Mouse (Mus musculus): Measurements from ENCODE around the gene Kcnk18. TPM values are rescaled to one million over a fixed set of nuclear protein-coding genes. Genes with fewer than 3 reads are reported as not detected.

Gene Kcnk18
- not detected in 2 replicates for polyA plus RNA-seq (2015; fragmentation: Nextera tagmentation; extraction: Ambion mirVana)

DNA sequence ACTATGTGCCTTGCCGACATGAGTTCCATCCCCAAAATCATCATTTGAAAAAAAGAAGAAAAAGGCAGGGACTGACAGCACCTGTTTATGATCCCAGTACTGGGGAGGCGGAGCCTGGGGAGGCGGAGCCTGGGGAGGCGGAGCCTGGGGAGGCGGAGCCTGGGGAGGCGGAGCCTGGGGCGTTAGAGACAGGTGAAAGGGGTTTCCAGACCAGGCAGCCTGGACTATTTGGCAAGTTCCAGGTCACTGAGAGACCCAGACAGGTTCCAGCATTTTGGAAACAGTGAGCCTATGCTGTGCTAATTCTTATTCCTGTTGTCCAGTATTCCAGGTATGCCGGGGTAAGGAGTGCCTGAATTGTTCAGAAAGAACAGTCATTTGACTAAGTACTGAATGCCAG lies at the start of gene Kcnk18:
Gene Kcnk18 (plus strand): TSS at position 224 of the 400 bp plus-strand sequence.

DNA sequence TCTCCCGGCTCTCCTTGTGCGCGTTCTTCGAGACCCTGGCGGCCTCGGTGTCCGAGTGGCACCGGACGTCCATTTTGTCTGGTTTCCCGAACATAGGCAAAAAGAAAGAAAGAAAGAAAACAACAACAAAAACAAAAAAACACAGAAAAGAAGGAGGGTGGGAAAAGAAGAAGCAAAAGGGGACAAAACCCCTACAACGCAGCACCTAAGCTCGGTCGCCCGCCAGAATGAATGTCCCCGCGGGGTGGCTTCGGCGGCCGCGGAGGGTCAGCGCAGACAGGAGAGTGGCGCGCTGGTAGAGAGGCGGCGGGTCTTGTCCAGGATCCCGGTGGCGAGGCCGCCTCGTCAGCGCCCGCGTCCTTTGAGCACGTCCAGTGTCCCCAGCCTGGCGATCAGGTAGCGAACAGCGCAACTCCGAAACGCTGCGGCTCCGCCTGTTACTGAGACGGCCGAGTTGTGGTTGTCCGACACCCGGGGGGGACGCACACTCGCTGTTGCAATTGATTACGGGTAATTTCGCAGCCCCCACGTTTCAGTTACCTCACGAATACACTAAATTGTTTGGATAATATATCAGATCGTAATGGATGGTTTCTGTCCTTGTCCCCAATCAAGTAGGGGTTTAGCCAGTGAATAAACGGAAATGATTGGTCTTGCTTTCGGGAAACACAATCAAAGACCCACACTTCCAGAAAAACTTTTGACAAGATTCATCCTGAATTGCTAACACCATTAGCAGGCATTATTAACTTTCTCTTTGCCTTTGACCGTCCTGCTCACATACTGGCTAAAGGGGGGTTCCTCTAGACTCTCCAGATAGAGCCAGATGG lies 48.9 kb upstream of the Kcnk18 start, which contains the start of gene Vax1:
Gene Vax1 (minus strand): TSS at position 121 of the 830 bp plus-strand sequence.

DNA sequence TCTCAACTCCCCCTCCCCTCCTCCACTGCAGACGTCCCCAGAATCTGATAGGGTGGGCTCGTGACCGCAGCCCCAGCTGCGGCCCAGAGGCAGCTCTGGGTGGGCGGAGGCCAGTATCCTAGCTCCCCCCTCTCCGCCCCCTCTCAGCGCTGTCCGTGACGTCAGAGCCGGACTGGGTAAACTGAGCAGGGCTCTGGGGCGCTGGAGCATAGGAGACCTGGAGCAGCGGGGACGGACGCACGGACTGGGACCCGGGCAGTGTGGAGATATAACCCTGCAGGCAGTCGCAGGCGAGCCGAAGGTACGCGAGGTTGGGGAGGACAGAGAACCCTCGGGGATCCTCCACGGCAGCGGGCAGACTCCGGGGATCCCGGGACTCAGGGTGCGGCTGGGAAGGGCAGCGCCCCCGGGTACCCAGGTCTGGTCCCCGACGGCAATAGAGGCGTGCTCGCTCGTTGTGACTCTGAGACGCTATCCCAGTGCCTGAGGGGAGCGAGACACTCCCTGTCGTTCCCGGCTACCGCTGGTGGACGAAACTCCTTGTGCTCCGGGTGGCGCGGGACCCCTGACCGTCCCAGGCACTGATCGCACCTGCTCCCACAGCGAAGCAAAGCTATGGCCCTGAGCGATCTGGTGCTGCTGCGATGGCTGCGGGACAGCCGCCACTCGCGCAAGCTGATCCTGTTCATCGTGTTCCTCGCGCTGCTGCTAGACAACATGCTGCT lies 41.9 kb downstream of the Kcnk18 start, which contains the start of gene Slc18a2:
Gene Slc18a2 (plus strand): TSS at position 179 of the 725 bp plus-strand sequence.

Other genes with a start within 250 kb of the Kcnk18 start
- 1.2 and 1.7 TPM in 2 replicates for gene Shtn1, start 143.1 kb upstream of the Kcnk18 start, polyA plus RNA-seq (2015; fragmentation: Nextera tagmentation; extraction: Ambion mirVana)
- gene Vax1, start 49.2 kb upstream of the Kcnk18 start, polyA plus RNA-seq (2015; fragmentation: Nextera tagmentation; extraction: Ambion mirVana): not detected in 2 replicates
- gene Slc18a2, start 41.7 kb downstream of the Kcnk18 start, polyA plus RNA-seq (2015; fragmentation: Nextera tagmentation; extraction: Ambion mirVana): 3.7 and 4.8 TPM in 2 replicates
- 10.7 and 13.0 TPM in 2 replicates for gene Rps12-ps3, start 103.1 kb downstream of the Kcnk18 start, polyA plus RNA-seq (2015; fragmentation: Nextera tagmentation; extraction: Ambion mirVana)
- 3.3 and 3.4 TPM in 2 replicates for gene Pdzd8, start 126.6 kb downstream of the Kcnk18 start, polyA plus RNA-seq (2015; fragmentation: Nextera tagmentation; extraction: Ambion mirVana)
- gene Emx2, start 239.2 kb downstream of the Kcnk18 start, polyA plus RNA-seq (2015; fragmentation: Nextera tagmentation; extraction: Ambion mirVana): 0.54 and 1.3 TPM in 2 replicates

Data from skeletal muscle tissue, postnatal 0 days (tissue).